Mouse (Mus musculus) layer of hippocampus, postnatal 10 days (tissue): ENCODE measurements at regions not wholly inside any gene's neighbourhood (a gene's known extent, or its start where the extent isn't known, plus 50 kb on each side); places are given as distances from the start of the nearest gene placed in this dataset.

Experiments used
- DNase-seq, 2 experiments: peaks; one replicate each; pipeline ENCODE4 v3.0.0; 2021; ENCODE audit warnings: low spot score in 2 of 2

- DNase-seq, result no peak
Observed at GRCm38 (mm10) chr7:117092860-117093259, 287.9 kb upstream of the Xylt1 start.

GRCm38 (mm10) chr7:117097618-117098017 is 283.2 kb upstream of the Xylt1 start:
- no peak for DNase-seq

- no peak for DNase-seq
Observed at GRCm38 (mm10) chr7:117099041-117099440, 281.7 kb upstream of the Xylt1 start.

- DNase-seq, result no peak
Observed at GRCm38 (mm10) chr7:117103035-117103434, 277.7 kb upstream of the Xylt1 start.

- DNase-seq, result peak; percentile 22 to 42
Observed at GRCm38 (mm10) chr7:117106691-117107191, 274.0 kb upstream of the Xylt1 start.

- no peak for DNase-seq
Observed at GRCm38 (mm10) chr7:117108391-117108790, 272.4 kb upstream of the Xylt1 start.

- DNase-seq, result no peak
Observed at GRCm38 (mm10) chr7:117127728-117128127, 253.1 kb upstream of the Xylt1 start.

GRCm38 (mm10) chr7:117134869-117135268 is 245.9 kb upstream of the Xylt1 start:
- no peak for DNase-seq

- no peak for DNase-seq
Observed at GRCm38 (mm10) chr7:117138681-117139080, 242.1 kb upstream of the Xylt1 start.

GRCm38 (mm10) chr7:117139245-117139970 is 241.4 kb upstream of the Xylt1 start:
- peak; percentile 72 to 81 for DNase-seq

GRCm38 (mm10) chr7:117139971-117140247 is 240.9 kb upstream of the Xylt1 start:
- DNase-seq, result no peak

- DNase-seq, result no peak
Observed at GRCm38 (mm10) chr7:117146809-117147208, 234.0 kb upstream of the Xylt1 start.

- no peak for DNase-seq
Observed at GRCm38 (mm10) chr7:117150355-117150754, 230.4 kb upstream of the Xylt1 start.

- no peak for DNase-seq
Observed at GRCm38 (mm10) chr7:117153826-117154550, 226.8 kb upstream of the Xylt1 start.

GRCm38 (mm10) chr7:117161193-117161908 is 219.4 kb upstream of the Xylt1 start:
- no peak for DNase-seq

GRCm38 (mm10) chr7:117174811-117175422 is 205.9 kb upstream of the Xylt1 start:
- no peak for DNase-seq

GRCm38 (mm10) chr7:117184011-117184410 is 196.8 kb upstream of the Xylt1 start:
- no peak for DNase-seq

- DNase-seq, result no peak
Observed at GRCm38 (mm10) chr7:117185891-117186290, 194.9 kb upstream of the Xylt1 start.

- no peak for DNase-seq
Observed at GRCm38 (mm10) chr7:117196611-117197010, 184.2 kb upstream of the Xylt1 start.

GRCm38 (mm10) chr7:117226294-117226693 is 154.5 kb upstream of the Xylt1 start:
- no peak for DNase-seq

- no peak for DNase-seq
Observed at GRCm38 (mm10) chr7:117229619-117230018, 151.2 kb upstream of the Xylt1 start.

- no peak for DNase-seq
Observed at GRCm38 (mm10) chr7:117256819-117257218, 124.0 kb upstream of the Xylt1 start.
